Mouse (Mus musculus): ENCODE data around the gene Ubqln3. TPM values are rescaled to one million over a fixed set of nuclear protein-coding genes. Genes with fewer than 3 reads are reported as not detected.

Gene Ubqln3
- polyA plus RNA-seq, 1 experiment from 2014 or later = not detected

DNA sequence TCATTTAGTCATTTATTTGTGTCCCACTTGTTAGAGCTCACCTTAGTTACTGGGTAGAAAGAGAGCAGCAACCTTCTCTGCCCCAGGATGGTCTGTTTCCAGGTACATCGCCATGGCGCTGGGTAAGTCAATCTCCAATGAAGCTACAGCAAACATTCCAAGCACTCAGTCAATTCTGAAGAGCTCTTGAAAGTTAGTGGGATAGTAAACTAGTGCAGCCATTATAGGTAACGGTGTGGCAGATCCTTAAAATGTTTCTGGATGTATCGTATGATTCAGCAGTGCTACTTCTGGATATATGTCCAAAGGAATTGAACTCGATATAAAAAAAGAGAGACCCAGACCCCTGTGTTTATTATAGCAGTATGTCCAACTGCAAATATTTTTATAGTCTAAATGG, 5.8 kb downstream of the Ubqln3 start, which contains the start of gene Olfr643:
TSS of gene Olfr643 (minus strand) at position 101 of the 400 bp plus-strand sequence.
- WGBS = 88% methylated on average over 5 of the region's 5 CpGs
- no peak within 1 kb of the TSS for H3K9ac ChIP-seq (ENCODE audit: low read length)
- no peaks in the 10 kb centered on the region for H3K36me3 ChIP-seq (ENCODE audit: control insufficient read depth, insufficient read depth, low read length)
- H3K9me3 ChIP-seq (ENCODE audit: control insufficient read depth, low read length) = no peaks in the 10 kb centered on the region
- H3K27ac ChIP-seq (ENCODE audit: low read depth, low read length) = no peak within 1 kb of the TSS
- DNase-seq (ENCODE audit: low spot score, missing footprints) = no peak
- no peak within 1 kb of the TSS for H3K4me3 ChIP-seq (ENCODE audit: low read depth, low read length)
- no peaks in the 10 kb centered on the region for H3K27me3 ChIP-seq (ENCODE audit: control insufficient read depth, insufficient read depth, low read length)
- no peak within 1 kb of the TSS for H3K4me2 ChIP-seq
- no peaks in the 10 kb centered on the region for H3K4me1 ChIP-seq (ENCODE audit: control insufficient read depth, insufficient read depth, low read length)
- ATAC-seq (ENCODE audit: low FRiP score) = no peak

GRCm38 (mm10) chr7:104129726-104130125, 13.4 kb downstream of the Ubqln3 start, which contains the start of gene Ubqln5:
Gene Ubqln5, minus strand, starts transcription at chr7:104129826.
- H3K36me3 ChIP-seq (ENCODE audit: control insufficient read depth, insufficient read depth, low read length) = no peaks in the 10 kb centered on the region
- H3K27ac ChIP-seq (ENCODE audit: low read depth, low read length) = no peak within 1 kb of the TSS
- no peak for ATAC-seq (ENCODE audit: low FRiP score)
- no peak within 1 kb of the TSS for H3K4me3 ChIP-seq (ENCODE audit: low read depth, low read length)
- H3K27me3 ChIP-seq (ENCODE audit: control insufficient read depth, insufficient read depth, low read length) = no peaks in the 10 kb centered on the region
- no peak within 1 kb of the TSS for H3K9ac ChIP-seq (ENCODE audit: low read length)
- DNase-seq (ENCODE audit: low spot score, missing footprints) = no peak
- H3K9me3 ChIP-seq (ENCODE audit: control insufficient read depth, low read length) = no peaks in the 10 kb centered on the region
- 93% methylated on average over 5 of the region's 5 CpGs for whole genome bisulfite sequencing
- no peak within 1 kb of the TSS for H3K4me2 ChIP-seq
- no peaks in the 10 kb centered on the region for H3K4me1 ChIP-seq (ENCODE audit: control insufficient read depth, insufficient read depth, low read length)

DNA sequence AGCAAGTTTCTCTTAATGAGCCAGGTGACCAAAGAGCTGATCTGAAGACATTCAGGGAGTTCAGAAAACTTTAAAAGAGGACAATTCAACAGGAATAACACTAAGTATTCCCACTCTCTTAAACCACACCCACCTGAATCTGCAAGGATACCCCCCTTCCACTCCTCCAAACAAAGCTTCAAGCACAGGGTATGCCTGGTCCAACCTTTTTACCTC, 38.4 kb downstream of the Ubqln3 start, which contains the start of gene Olfr646:
TSS of gene Olfr646 (plus strand) at position 117 of the 216 bp plus-strand sequence.
- H3K27me3 ChIP-seq (ENCODE audit: control insufficient read depth, insufficient read depth, low read length) = no peaks in the 10 kb centered on the region
- H3K4me1 ChIP-seq (ENCODE audit: control insufficient read depth, insufficient read depth, low read length) = no peaks in the 10 kb centered on the region
- H3K9ac ChIP-seq (ENCODE audit: low read length) = no peak within 1 kb of the TSS
- DNase-seq (ENCODE audit: low spot score, missing footprints) (no peak), ATAC-seq (ENCODE audit: low FRiP score) (no peak)
- H3K27ac ChIP-seq (ENCODE audit: low read depth, low read length) = no peak within 1 kb of the TSS
- H3K4me3 ChIP-seq (ENCODE audit: low read depth, low read length) = no peak within 1 kb of the TSS
- H3K36me3 ChIP-seq (ENCODE audit: control insufficient read depth, insufficient read depth, low read length) = no peaks in the 10 kb centered on the region
- H3K9me3 ChIP-seq (ENCODE audit: control insufficient read depth, low read length) = no peaks in the 10 kb centered on the region
- no peak within 1 kb of the TSS for H3K4me2 ChIP-seq

DNA sequence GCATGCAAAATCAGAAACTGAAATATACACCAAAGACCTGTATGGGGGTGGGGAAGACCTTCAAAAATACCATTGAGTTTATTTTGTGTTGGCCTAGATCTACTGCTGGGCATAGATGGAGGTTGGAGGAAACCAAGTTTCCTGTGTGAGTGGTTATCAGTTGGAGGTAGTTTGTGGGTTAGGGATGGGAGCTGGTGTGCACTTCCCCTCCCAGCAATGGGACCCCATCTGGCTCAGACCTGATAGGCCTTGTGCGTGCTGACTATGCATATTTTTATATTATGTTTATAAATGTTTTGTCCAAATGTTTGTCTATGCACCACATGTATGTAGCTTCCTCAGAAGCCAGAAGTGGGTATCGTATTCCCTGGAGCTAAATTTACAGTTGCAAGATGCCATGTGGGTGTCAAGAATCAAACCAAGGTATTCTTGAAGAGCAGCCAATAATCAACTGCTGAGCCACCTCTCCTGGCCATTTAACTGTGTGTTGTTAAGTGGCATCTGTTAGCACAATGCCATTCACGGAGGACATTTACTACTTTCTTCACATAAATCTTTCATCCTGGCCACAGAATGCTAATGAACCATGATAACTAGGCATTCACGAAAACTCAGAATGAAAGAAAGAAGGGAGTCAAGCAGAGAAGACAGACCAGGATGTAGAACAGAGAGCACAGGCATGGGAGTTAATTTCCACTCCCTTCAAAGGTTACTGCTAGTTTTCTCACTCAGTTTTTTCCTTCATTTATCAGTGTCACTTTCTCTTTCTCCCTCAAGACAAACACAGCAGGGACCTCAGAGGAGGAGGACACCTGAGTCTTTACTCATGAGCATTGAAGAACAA, 38.9 kb downstream of the Ubqln3 start:
- DNase-seq (ENCODE audit: low spot score, missing footprints) = no peak
- no peak overlapping the region for H3K9ac ChIP-seq (ENCODE audit: low read length)
- H3K9me3 ChIP-seq (ENCODE audit: control insufficient read depth, low read length) = no peaks in the 10 kb centered on the region
- H3K4me2 ChIP-seq = no peak overlapping the region
- no peak overlapping the region for H3K4me3 ChIP-seq (ENCODE audit: low read depth, low read length)
- 79% methylated on average over 4 of the region's 4 CpGs for WGBS
- no peak for ATAC-seq (ENCODE audit: low FRiP score)
- no peaks in the 10 kb centered on the region for H3K27me3 ChIP-seq (ENCODE audit: control insufficient read depth, insufficient read depth, low read length)
- no peaks in the 10 kb centered on the region for H3K4me1 ChIP-seq (ENCODE audit: control insufficient read depth, insufficient read depth, low read length)
- H3K36me3 ChIP-seq (ENCODE audit: control insufficient read depth, insufficient read depth, low read length) = no peaks in the 10 kb centered on the region
- H3K27ac ChIP-seq (ENCODE audit: low read depth, low read length) = no peak overlapping the region

Other genes starting within 250 kb of the Ubqln3 start
- gene Olfr64, start 248.8 kb downstream of the Ubqln3 start, polyA plus RNA-seq (2014; fragmentation: Nextera tagmentation; extraction: Ambion mirVana) = not detected in 2 replicates
- gene Olfr65, start 239.8 kb downstream of the Ubqln3 start, polyA plus RNA-seq (2014; fragmentation: Nextera tagmentation; extraction: Ambion mirVana) = not detected in 2 replicates
- not detected in 2 replicates for gene Olfr631, start 214.5 kb downstream of the Ubqln3 start, polyA plus RNA-seq (2014; fragmentation: Nextera tagmentation; extraction: Ambion mirVana)
- not detected in 2 replicates for gene Olfr632, start 208.9 kb downstream of the Ubqln3 start, polyA plus RNA-seq (2014; fragmentation: Nextera tagmentation; extraction: Ambion mirVana)
- gene Olfr633, start 198.8 kb downstream of the Ubqln3 start, polyA plus RNA-seq (2014; fragmentation: Nextera tagmentation; extraction: Ambion mirVana) = not detected in 2 replicates
- gene Olfr635, start 172.1 kb downstream of the Ubqln3 start, polyA plus RNA-seq (2014; fragmentation: Nextera tagmentation; extraction: Ambion mirVana) = 0.01 and 0.03 TPM in 2 replicates
- not detected in 2 replicates for gene Olfr638, start 144.5 kb downstream of the Ubqln3 start, polyA plus RNA-seq (2014; fragmentation: Nextera tagmentation; extraction: Ambion mirVana)
- not detected in 2 replicates for gene Olfr639, start 126.0 kb downstream of the Ubqln3 start, polyA plus RNA-seq (2014; fragmentation: Nextera tagmentation; extraction: Ambion mirVana)
- not detected in 2 replicates for gene Olfr640, start 117.7 kb downstream of the Ubqln3 start, polyA plus RNA-seq (2014; fragmentation: Nextera tagmentation; extraction: Ambion mirVana)
- not detected in 2 replicates for gene Olfr641, start 107.8 kb downstream of the Ubqln3 start, polyA plus RNA-seq (2014; fragmentation: Nextera tagmentation; extraction: Ambion mirVana)
- not detected in 2 replicates for gene Olfr642, start 90.6 kb downstream of the Ubqln3 start, polyA plus RNA-seq (2014; fragmentation: Nextera tagmentation; extraction: Ambion mirVana)
- gene 4930516K23Rik, start 81.8 kb downstream of the Ubqln3 start, polyA plus RNA-seq (2014; fragmentation: Nextera tagmentation; extraction: Ambion mirVana) = not detected in 2 replicates
- gene Olfr644, start 71.4 kb downstream of the Ubqln3 start, polyA plus RNA-seq (2014; fragmentation: Nextera tagmentation; extraction: Ambion mirVana) = not detected in 2 replicates
- gene Olfr645, start 57.8 kb downstream of the Ubqln3 start, polyA plus RNA-seq (2014; fragmentation: Nextera tagmentation; extraction: Ambion mirVana) = not detected in 2 replicates
- gene Olfr646, start 38.4 kb downstream of the Ubqln3 start, polyA plus RNA-seq (2014; fragmentation: Nextera tagmentation; extraction: Ambion mirVana) = not detected in 2 replicates
- not detected in 2 replicates for gene Ubqln5, start 13.5 kb downstream of the Ubqln3 start, polyA plus RNA-seq (2014; fragmentation: Nextera tagmentation; extraction: Ambion mirVana)
- not detected in 2 replicates for gene Olfr643, start 5.9 kb downstream of the Ubqln3 start, polyA plus RNA-seq (2014; fragmentation: Nextera tagmentation; extraction: Ambion mirVana)
- not detected in 2 replicates for gene Ubqlnl, start 7.3 kb upstream of the Ubqln3 start, polyA plus RNA-seq (2014; fragmentation: Nextera tagmentation; extraction: Ambion mirVana)
- not detected in 2 replicates for gene Olfm5, start 21.6 kb upstream of the Ubqln3 start, polyA plus RNA-seq (2014; fragmentation: Nextera tagmentation; extraction: Ambion mirVana)
- 0.19 and 0.26 TPM in 2 replicates for gene Olfr648, start 40.1 kb upstream of the Ubqln3 start, polyA plus RNA-seq (2014; fragmentation: Nextera tagmentation; extraction: Ambion mirVana)
- not detected in 2 replicates for gene Olfr649, start 52.7 kb upstream of the Ubqln3 start, polyA plus RNA-seq (2014; fragmentation: Nextera tagmentation; extraction: Ambion mirVana)
- 2.5 and 2.8 TPM in 2 replicates for gene Trim6, start 75.5 kb upstream of the Ubqln3 start, polyA plus RNA-seq (2014; fragmentation: Nextera tagmentation; extraction: Ambion mirVana)
- 0.63 and 0.68 TPM in 2 replicates for gene Trim34a, start 101.2 kb upstream of the Ubqln3 start, polyA plus RNA-seq (2014; fragmentation: Nextera tagmentation; extraction: Ambion mirVana)
- 0.40 TPM in 1 of 2 replicates, not detected in the other for gene Trim5, start 144.8 kb upstream of the Ubqln3 start, polyA plus RNA-seq (2014; fragmentation: Nextera tagmentation; extraction: Ambion mirVana)
- gene Trim12a, start 172.2 kb upstream of the Ubqln3 start, polyA plus RNA-seq (2014; fragmentation: Nextera tagmentation; extraction: Ambion mirVana) = 1.9 and 2.1 TPM in 2 replicates
- not detected in 2 replicates for gene Trim34b, start 186.2 kb upstream of the Ubqln3 start, polyA plus RNA-seq (2014; fragmentation: Nextera tagmentation; extraction: Ambion mirVana)
- gene Trim12c, start 210.1 kb upstream of the Ubqln3 start, polyA plus RNA-seq (2014; fragmentation: Nextera tagmentation; extraction: Ambion mirVana) = 0.30 and 0.65 TPM in 2 replicates
- gene Trim30b, start 226.6 kb upstream of the Ubqln3 start, polyA plus RNA-seq (2014; fragmentation: Nextera tagmentation; extraction: Ambion mirVana) = not detected in 2 replicates